Mouse (Mus musculus): Measurements from ENCODE around the gene Uggt2. TPM values are rescaled to one million over a fixed set of nuclear protein-coding genes. Genes with fewer than 3 reads are reported as not detected.

Uggt2 gene
- 14.5 and 17.3 TPM in 2 replicates for polyA plus RNA-seq (2016; fragmentation: Nextera tagmentation; extraction: Ambion mirVana)

- Histone ChIP-seq H3K4me3 (peak within 1 kb of the TSS; percentile 92), H3K4me1 (peaks cover 24% of the 10 kb centered on the region), H3K9me3 (no peaks in the 10 kb centered on the region), H3K36me3 (replicated peaks) (peaks cover 10% of the 10 kb centered on the region), H3K27ac (replicated peaks) (peak within 1 kb of the TSS; percentile 94), H3K27me3 (replicated peaks; ENCODE audit: low read depth, poor library complexity, severe bottlenecking) (no peaks in the 10 kb centered on the region)
- WGBS: under 1% methylated on average over 72 of the region's 72 CpGs
- DNase-seq (ENCODE audit: low spot score): peak; percentile 93
These were observed at the start of gene Uggt2 for GRCm38 (mm10) chr14:119098851-119099569. Gene Uggt2, minus strand, starts transcription at chr14:119099430.

GRCm38 (mm10) chr14:119139381-119139950, 40.2 kb upstream of the Uggt2 start:
- Histone ChIP-seq H3K27ac (replicated peaks) (no peak overlapping the region), H3K4me3 (no peak overlapping the region), H3K36me3 (replicated peaks) (no peaks in the 10 kb centered on the region), H3K4me1 (peaks cover 19% of the 10 kb centered on the region), H3K27me3 (replicated peaks; ENCODE audit: low read depth, poor library complexity, severe bottlenecking) (peaks cover 79% of the 10 kb centered on the region), H3K9me3 (no peaks in the 10 kb centered on the region)
- 43% methylated on average over 9 of the region's 9 CpGs for WGBS
- no peak for DNase-seq (ENCODE audit: low spot score)

- no peaks in the 10 kb centered on the region for H3K36me3 ChIP-seq (replicated peaks)
- DNase-seq (ENCODE audit: low spot score): no peak
- peaks cover 86% of the 10 kb centered on the region for H3K27me3 ChIP-seq (replicated peaks; ENCODE audit: low read depth, poor library complexity, severe bottlenecking)
- no peak overlapping the region for H3K27ac ChIP-seq (replicated peaks)
- peaks cover 19% of the 10 kb centered on the region for H3K4me1 ChIP-seq
- WGBS: 2% methylated on average over 20 of the region's 20 CpGs
- H3K4me3 ChIP-seq: peak overlapping the region; percentile 75
- H3K9me3 ChIP-seq: no peaks in the 10 kb centered on the region
These were observed 39.5 kb upstream of the Uggt2 start for GRCm38 (mm10) chr14:119138786-119139100.

- no peaks in the 10 kb centered on the region for H3K36me3 ChIP-seq (replicated peaks)
- H3K4me3 ChIP-seq: peak within 1 kb of the TSS; percentile 75
- H3K27me3 ChIP-seq (replicated peaks; ENCODE audit: low read depth, poor library complexity, severe bottlenecking): peaks cover 87% of the 10 kb centered on the region
- no peaks in the 10 kb centered on the region for H3K9me3 ChIP-seq
- WGBS: under 1% methylated on average over 100 of the region's 100 CpGs
- DNase-seq (ENCODE audit: low spot score): peak; percentile 46
- H3K27ac ChIP-seq (replicated peaks): peak within 1 kb of the TSS; percentile 35; the same call in 1 of the 2 replicates
- H3K4me1 ChIP-seq: peaks cover 19% of the 10 kb centered on the region
These were observed 38.9 kb upstream of the Uggt2 start, which contains the start of gene Hs6st3 for GRCm38 (mm10) chr14:119137906-119138785. Gene Hs6st3, plus strand, starts transcription at chr14:119138341.

- peaks cover 89% of the 10 kb centered on the region for H3K27me3 ChIP-seq (replicated peaks; ENCODE audit: low read depth, poor library complexity, severe bottlenecking)
These were observed 38.3 kb upstream of the Uggt2 start for GRCm38 (mm10) chr14:119137512-119137905.

GRCm38 (mm10) chr14:119127330-119127729, 28.1 kb upstream of the Uggt2 start:
- WGBS: 95% methylated on average over 2 of the region's 2 CpGs
- H3K27me3 ChIP-seq (replicated peaks; ENCODE audit: low read depth, poor library complexity, severe bottlenecking): peaks cover 5% of the 10 kb centered on the region; the same call in 1 of the 2 replicates
- no peaks in the 10 kb centered on the region for H3K9me3 ChIP-seq
- H3K4me1 ChIP-seq: no peaks in the 10 kb centered on the region; the same call in 1 of the 2 replicates
- no peak overlapping the region for H3K27ac ChIP-seq (replicated peaks)
- no peaks in the 10 kb centered on the region for H3K36me3 ChIP-seq (replicated peaks)
- H3K4me3 ChIP-seq: no peak overlapping the region
- no peak for DNase-seq (ENCODE audit: low spot score)

More at GRCm38 (mm10) chr14:119137512-119137905, 38.3 kb upstream of the Uggt2 start:
- peak overlapping the region; percentile 75 for H3K4me3 ChIP-seq
- under 1% methylated on average over 38 of the region's 38 CpGs for WGBS
- peak overlapping the region; percentile 35; the same call in 1 of the 2 replicates for H3K27ac ChIP-seq (replicated peaks)
- no peaks in the 10 kb centered on the region for H3K36me3 ChIP-seq (replicated peaks)
- no peaks in the 10 kb centered on the region for H3K9me3 ChIP-seq
- peak; percentile 77 for DNase-seq (ENCODE audit: low spot score)
- H3K4me1 ChIP-seq: peaks cover 19% of the 10 kb centered on the region

- no peak for DNase-seq (ENCODE audit: low spot score)
- Histone ChIP-seq H3K27ac (replicated peaks) (no peak overlapping the region), H3K4me1 (no peaks in the 10 kb centered on the region; the same call in 1 of the 2 replicates), H3K9me3 (no peaks in the 10 kb centered on the region), H3K4me3 (no peak overlapping the region), H3K27me3 (replicated peaks; ENCODE audit: low read depth, poor library complexity, severe bottlenecking) (peaks cover 5% of the 10 kb centered on the region; the same call in 1 of the 2 replicates), H3K36me3 (replicated peaks) (no peaks in the 10 kb centered on the region)
- WGBS: 50% methylated on average over 4 of the region's 4 CpGs
These were observed 26.6 kb upstream of the Uggt2 start for GRCm38 (mm10) chr14:119125840-119126239.

- Histone ChIP-seq H3K4me1 (no peaks in the 10 kb centered on the region; the same call in 1 of the 2 replicates), H3K36me3 (replicated peaks) (no peaks in the 10 kb centered on the region), H3K27me3 (replicated peaks; ENCODE audit: low read depth, poor library complexity, severe bottlenecking) (peaks cover 5% of the 10 kb centered on the region; the same call in 1 of the 2 replicates), H3K9me3 (no peaks in the 10 kb centered on the region), H3K27ac (replicated peaks) (no peak overlapping the region), H3K4me3 (peak overlapping the region; percentile 50)
- peak; percentile 60 for DNase-seq (ENCODE audit: low spot score)
- 25% methylated on average over 3 of the region's 3 CpGs for WGBS
These were observed 24.8 kb upstream of the Uggt2 start for GRCm38 (mm10) chr14:119124061-119124460.

GRCm38 (mm10) chr14:119123582-119123981, 24.4 kb upstream of the Uggt2 start:
- no peaks in the 10 kb centered on the region for H3K9me3 ChIP-seq
- no peaks in the 10 kb centered on the region; the same call in 1 of the 2 replicates for H3K4me1 ChIP-seq
- H3K27ac ChIP-seq (replicated peaks): 0 out of 2 replicates have a peak overlapping the region, but pooled peaks have one; percentile 5
- H3K36me3 ChIP-seq (replicated peaks): no peaks in the 10 kb centered on the region
- DNase-seq (ENCODE audit: low spot score): peak; percentile 15
- H3K27me3 ChIP-seq (replicated peaks; ENCODE audit: low read depth, poor library complexity, severe bottlenecking): peaks cover 5% of the 10 kb centered on the region; the same call in 1 of the 2 replicates
- peak overlapping the region; percentile 50 for H3K4me3 ChIP-seq
- WGBS: 5% methylated on average over 12 of the region's 12 CpGs

- Histone ChIP-seq H3K36me3 (replicated peaks) (no peaks in the 10 kb centered on the region), H3K27ac (replicated peaks) (no peak overlapping the region), H3K27me3 (replicated peaks; ENCODE audit: low read depth, poor library complexity, severe bottlenecking) (no peaks in the 10 kb centered on the region), H3K4me3 (no peak overlapping the region), H3K9me3 (no peaks in the 10 kb centered on the region), H3K4me1 (no peaks in the 10 kb centered on the region)
- DNase-seq (ENCODE audit: low spot score): no peak
- 81% methylated on average over 6 of the region's 6 CpGs for WGBS
These were observed 13.3 kb upstream of the Uggt2 start for GRCm38 (mm10) chr14:119112558-119112957.

GRCm38 (mm10) chr14:119109776-119110218, 10.6 kb upstream of the Uggt2 start:
- Histone ChIP-seq H3K27ac (replicated peaks) (no peak overlapping the region), H3K9me3 (no peaks in the 10 kb centered on the region), H3K4me1 (no peaks in the 10 kb centered on the region), H3K4me3 (no peak overlapping the region), H3K36me3 (replicated peaks) (no peaks in the 10 kb centered on the region), H3K27me3 (replicated peaks; ENCODE audit: low read depth, poor library complexity, severe bottlenecking) (no peaks in the 10 kb centered on the region)
- DNase-seq (ENCODE audit: low spot score): no peak
- WGBS: 87% methylated on average over 3 of the region's 3 CpGs

GRCm38 (mm10) chr14:119108776-119109301, 9.6 kb upstream of the Uggt2 start:
- H3K36me3 ChIP-seq (replicated peaks): no peaks in the 10 kb centered on the region
- H3K4me3 ChIP-seq: no peak overlapping the region
- no peaks in the 10 kb centered on the region for H3K9me3 ChIP-seq
- H3K27me3 ChIP-seq (replicated peaks; ENCODE audit: low read depth, poor library complexity, severe bottlenecking): no peaks in the 10 kb centered on the region
- H3K4me1 ChIP-seq: no peaks in the 10 kb centered on the region
- H3K27ac ChIP-seq (replicated peaks): no peak overlapping the region
- DNase-seq (ENCODE audit: low spot score): no peak
- 79% methylated on average over 7 of the region's 7 CpGs for WGBS

Data from embryonic facial prominence, embryonic 10.5 days (tissue).